Mouse (Mus musculus) adrenal gland, postnatal 14 days (tissue): Measurements from ENCODE around the gene Gm9999. TPM values are rescaled to one million over a fixed set of nuclear protein-coding genes. Genes with fewer than 3 reads are reported as not detected.
"Not testable (repeated sequence)": the region's sequence is repeated elsewhere in the genome, so short reads cannot be mapped to it uniquely, and the experiment has no call there.

Experiments used
- DNase-seq: peaks from one replicate; pipeline ENCODE4 v3.0.0; 2021; ENCODE audit warnings: mixed read lengths
- long read RNA-seq, 2 experiments: library from polyadenylated mRNA; stranded (forward); transcript quantifications; one replicate each; pipeline ENCODE4 v2.0.0; 2021
- total RNA-seq: library from RNA; stranded (reverse); gene quantifications from 2 replicates; pipeline ENCODE4 v1.2.3, GENCODE M21; 2021

Gm9999 gene
- not detected in 2 replicates for total RNA-seq
- long read RNA-seq, experiment 1, result 0 reads
- long read RNA-seq, experiment 2, result 0 reads

- no peak for DNase-seq
Observed at GRCm38 (mm10) chr7:46983280-46983679, at the start of gene Gm9999. Gm9999 (plus strand) TSS chr7:46983580.

- DNase-seq, result no peak
Observed at GRCm38 (mm10) chr7:46934788-46935187, 48.6 kb upstream of the Gm9999 start.

- peak; percentile 64 for DNase-seq
Observed at GRCm38 (mm10) chr7:46935847-46936246, 47.5 kb upstream of the Gm9999 start.

GRCm38 (mm10) chr7:46957831-46958691, 25.3 kb upstream of the Gm9999 start, which contains the start of gene Uevld:
Uevld (minus strand) TSS chr7:46958527.
- DNase-seq, result peak; percentile 97

GRCm38 (mm10) chr7:46958853-46959252, 24.5 kb upstream of the Gm9999 start:
- no peak for DNase-seq

GRCm38 (mm10) chr7:46960991-46961390, 22.4 kb upstream of the Gm9999 start:
- DNase-seq, result no peak

- DNase-seq, result no peak
Observed at GRCm38 (mm10) chr7:46962132-46962531, 21.2 kb upstream of the Gm9999 start.

GRCm38 (mm10) chr7:46962806-46963618, 20.4 kb upstream of the Gm9999 start:
- peak; percentile 77 for DNase-seq

GRCm38 (mm10) chr7:46964070-46964469, 19.3 kb upstream of the Gm9999 start:
- DNase-seq, result no peak

GRCm38 (mm10) chr7:46969898-46970297, 13.5 kb upstream of the Gm9999 start:
- no peak for DNase-seq

GRCm38 (mm10) chr7:46974648-46975047, 8.7 kb upstream of the Gm9999 start:
- no peak for DNase-seq

GRCm38 (mm10) chr7:46975456-46975855, 7.9 kb upstream of the Gm9999 start:
- no peak for DNase-seq

- peak; percentile 30 for DNase-seq
Observed at GRCm38 (mm10) chr7:46985718-46986505, 2.5 kb downstream of the Gm9999 start.

- DNase-seq, result peak; percentile 31
Observed at GRCm38 (mm10) chr7:46986646-46987045, 3.3 kb downstream of the Gm9999 start.

- DNase-seq, result no peak
Observed at GRCm38 (mm10) chr7:46987073-46987472, 3.7 kb downstream of the Gm9999 start.

- not testable (repeated sequence) for DNase-seq
Observed at GRCm38 (mm10) chr7:46989387-46989786, 6.0 kb downstream of the Gm9999 start.

- no peak for DNase-seq
Observed at GRCm38 (mm10) chr7:46993079-46993478, 9.7 kb downstream of the Gm9999 start.

GRCm38 (mm10) chr7:46995558-46995957, 12.2 kb downstream of the Gm9999 start:
- no peak for DNase-seq

GRCm38 (mm10) chr7:46997008-46997407, 13.6 kb downstream of the Gm9999 start:
- no peak for DNase-seq

GRCm38 (mm10) chr7:46997644-46998395, 14.4 kb downstream of the Gm9999 start:
- DNase-seq, result peak; percentile 31

- DNase-seq, result no peak
Observed at GRCm38 (mm10) chr7:46998942-46999341, 15.6 kb downstream of the Gm9999 start.
